Mouse (Mus musculus) liver, adult (tissue): Measurements from ENCODE around the gene Vmn2r114.
"Not testable (repeated sequence)": the region's sequence is repeated elsewhere in the genome, so short reads cannot be mapped to it uniquely, and the experiment has no call there.

Experiments used
- GATA4 ChIP-seq: IDR thresholded peaks from 2 replicates; pipeline ENCODE4 v1.6.1; 2014; ENCODE audit warnings: mild to moderate bottlenecking, low read length; ENCODE audit not compliant: insufficient replicate concordance

Gene Vmn2r114

GRCm38 (mm10) chr17:23312437-23312836 lies at the start of gene Vmn2r114:
Gene Vmn2r114, minus strand, starts transcription at chr17:23312537.
- not testable (repeated sequence) for TF ChIP-seq GATA4

DNA sequence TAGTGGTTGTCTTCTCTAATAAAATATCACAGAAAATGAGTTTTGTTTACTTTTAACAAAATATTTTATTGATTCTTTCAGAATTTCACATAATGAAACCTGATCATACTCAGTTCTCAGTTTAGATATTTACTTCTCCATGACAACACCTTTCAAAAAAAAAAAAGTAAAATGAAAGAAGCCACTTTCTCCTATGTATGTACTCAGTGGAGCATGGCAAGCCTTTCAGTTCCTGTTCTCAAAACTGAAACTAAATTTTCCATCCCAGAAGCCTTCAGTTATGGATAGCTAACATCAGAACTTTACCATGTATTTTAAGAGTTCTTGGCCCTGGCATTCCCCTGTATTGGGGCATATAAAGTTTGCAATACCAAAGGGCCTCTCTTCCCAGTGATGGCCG lies 39.3 kb upstream of the Vmn2r114 start:
- no peak for TF ChIP-seq GATA4

DNA sequence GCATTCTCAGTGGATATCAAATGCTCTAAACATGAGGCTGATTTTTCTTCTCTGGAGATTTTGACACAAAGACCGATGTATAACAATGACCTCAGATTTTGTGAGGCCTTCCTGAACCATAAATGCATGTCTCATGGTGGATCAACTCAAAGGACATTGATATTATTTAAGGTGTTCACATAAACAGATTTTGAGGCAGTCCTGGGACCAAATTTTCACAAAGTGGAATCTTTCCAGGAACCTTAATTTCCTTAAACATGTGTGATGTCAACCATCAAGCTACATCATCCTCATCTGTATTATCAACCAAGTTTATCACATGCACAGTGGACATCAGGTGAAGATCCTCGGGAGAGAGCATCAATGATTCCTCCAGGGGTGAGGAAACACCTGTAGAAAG lies 31.1 kb upstream of the Vmn2r114 start, which contains the start of gene Vmn2r115:
Gene Vmn2r115, plus strand, starts transcription at position 301 of the 400 bp plus-strand sequence.
- not testable (repeated sequence) for TF ChIP-seq GATA4

DNA sequence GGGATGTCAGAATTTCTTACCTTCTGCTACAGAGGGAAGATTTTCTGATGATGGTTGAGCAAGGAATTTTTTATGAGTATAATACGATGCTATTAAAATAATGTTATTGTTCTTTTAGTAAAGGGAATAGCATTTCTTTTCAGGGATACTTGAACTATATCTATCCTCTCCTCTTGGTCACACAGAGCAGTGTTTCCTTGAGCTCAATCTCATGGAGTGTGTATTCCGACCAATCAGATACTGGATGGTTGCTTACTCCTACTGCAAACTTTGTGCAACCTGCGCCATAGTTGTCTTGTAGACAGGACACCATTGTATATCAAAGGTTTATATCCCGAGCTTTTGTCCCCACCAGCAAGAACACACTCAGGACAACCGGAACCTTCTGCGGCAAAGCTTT lies 18.3 kb upstream of the Vmn2r114 start:
- TF ChIP-seq GATA4, result no peak
